Mouse (Mus musculus) myocyte (in vitro differentiated cells): ENCODE measurements around the gene Oxct2b. TPM values are rescaled to one million over a fixed set of nuclear protein-coding genes. Genes with fewer than 3 reads are reported as not detected.

Experiments
- H3K27me3 ChIP-seq: one replicate; pipeline ENCODE4 v1.6.1; 2011; ENCODE audit not compliant: control insufficient read depth, insufficient read depth, insufficient read length
- H3K36me3 ChIP-seq: one replicate; pipeline ENCODE4 v1.6.1; 2011; ENCODE audit not compliant: control insufficient read depth, insufficient read depth
- H3K4me2 ChIP-seq: one replicate; pipeline ENCODE4 v1.6.1; 2011; ENCODE audit warnings: low read depth, control low read depth
- H3K4me3 ChIP-seq: one replicate; pipeline ENCODE4 v1.5.1; 2011; ENCODE audit warnings: mild to moderate bottlenecking, control low read depth, moderate library complexity
- H3K79me2 ChIP-seq: one replicate; pipeline ENCODE4 v1.6.1; 2011; ENCODE audit not compliant: control insufficient read depth, insufficient read depth
- H3ac ChIP-seq: one replicate; pipeline ENCODE4 v1.6.1; 2011; ENCODE audit not compliant: control insufficient read depth, insufficient read length
- CEBPB ChIP-seq: IDR thresholded peaks from 2 replicates; pipeline ENCODE4 v1.6.1; 2011; ENCODE audit warnings: mild to moderate bottlenecking, moderate library complexity; ENCODE audit not compliant: poor library complexity, insufficient read depth, severe bottlenecking
- E2F4 ChIP-seq: IDR thresholded peaks from one replicate; pipeline ENCODE4 v1.6.1; 2011; ENCODE audit warnings: mild to moderate bottlenecking, control low read depth, moderate library complexity; ENCODE audit not compliant: insufficient read depth
- MAX ChIP-seq: IDR thresholded peaks from one replicate; pipeline ENCODE4 v1.6.1; 2011; ENCODE audit warnings: low read depth, mild to moderate bottlenecking, control low read depth
- MYOD1 ChIP-seq, 3 experiments: IDR thresholded peaks; one replicate each; pipeline ENCODE4 v1.6.1; 2011; ENCODE audit warnings: control low read depth in 2 of 3, low read depth in 2 of 3, mild to moderate bottlenecking in 2 of 3, moderate library complexity in 1 of 3; ENCODE audit not compliant: insufficient read length in 2 of 3, control insufficient read depth in 1 of 3
- MYOG ChIP-seq, 3 experiments: IDR thresholded peaks; one replicate each; pipeline ENCODE4 v1.6.1; 2011; ENCODE audit warnings: control low read depth in 2 of 3, low read depth in 2 of 3, mild to moderate bottlenecking in 2 of 3; ENCODE audit not compliant: insufficient read length in 2 of 3, control insufficient read depth in 1 of 3, insufficient read depth in 1 of 3
- POLR2A ChIP-seq: IDR thresholded peaks from one replicate; pipeline ENCODE4 v1.6.1; 2011; ENCODE audit warnings: low read depth, mild to moderate bottlenecking, control low read depth, moderate library complexity; ENCODE audit not compliant: insufficient read length
- POLR2AphosphoS2 ChIP-seq: IDR thresholded peaks from one replicate; pipeline ENCODE4 v1.6.1; 2011; ENCODE audit warnings: low read depth, control low read depth; ENCODE audit not compliant: insufficient read length
- REST ChIP-seq: IDR thresholded peaks from one replicate; pipeline ENCODE4 v1.6.1; 2011; ENCODE audit warnings: mild to moderate bottlenecking, control low read depth, moderate library complexity; ENCODE audit not compliant: insufficient read depth, insufficient read length
- SRF ChIP-seq: IDR thresholded peaks from one replicate; pipeline ENCODE4 v1.6.1; 2011; ENCODE audit warnings: low read depth; ENCODE audit not compliant: control insufficient read depth, insufficient read length
- TCF12 ChIP-seq: IDR thresholded peaks from one replicate; pipeline ENCODE4 v1.6.1; 2011; ENCODE audit warnings: mild to moderate bottlenecking, control low read depth; ENCODE audit not compliant: poor library complexity, insufficient read depth, severe bottlenecking
- TCF3 ChIP-seq: IDR thresholded peaks from one replicate; pipeline ENCODE4 v1.6.1; 2011; ENCODE audit warnings: low read depth, control low read depth; ENCODE audit not compliant: insufficient read length
- USF1 ChIP-seq: IDR thresholded peaks from one replicate; pipeline ENCODE4 v1.6.1; 2011; ENCODE audit warnings: low read depth, mild to moderate bottlenecking, control low read depth, moderate library complexity
- polyA plus RNA-seq: library from polyadenylated mRNA; unstranded; fragments of >200 nt; fragmentation: generic; extraction: Trizol; gene quantifications from one replicate; pipeline ENCODE4 v1.2.1, GENCODE M21; 2012; ENCODE audit warnings: missing spikeins

Gene Oxct2b
- polyA plus RNA-seq, 1 experiment: not detected

DNA sequence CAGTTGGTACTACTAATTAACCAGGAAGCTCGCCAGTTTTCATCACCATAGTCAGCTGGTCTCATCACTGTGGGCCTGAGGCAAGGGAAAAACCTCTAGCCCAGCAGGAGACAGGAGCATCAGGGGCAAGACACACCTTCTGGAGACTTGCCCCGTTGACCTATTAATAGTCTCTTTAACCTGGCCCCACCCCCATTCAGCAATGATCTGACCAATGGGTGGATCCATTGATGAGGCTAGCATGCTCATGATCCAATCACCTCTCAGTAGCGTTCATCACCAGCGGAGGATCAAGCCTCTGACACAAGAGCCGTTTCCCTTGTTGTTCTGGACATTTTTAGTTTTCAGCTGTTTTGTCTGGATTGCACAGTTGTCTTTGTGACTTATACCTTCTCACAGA is 23.4 kb upstream of the Oxct2b start:
- Histone ChIP-seq H3K4me3 (no peak overlapping the region), H3K4me2 (peak overlapping the region; percentile 33), H3K27me3 (no peaks in the 10 kb centered on the region), H3ac (no peak overlapping the region), H3K79me2 (no peaks in the 10 kb centered on the region), H3K36me3 (no peaks in the 10 kb centered on the region)
- TF ChIP-seq TCF3: no peak
- TF ChIP-seq MYOG (IDR thresholded peaks at IDR 0.05; ENCODE audit: control insufficient read depth in 1 of 3, insufficient read depth in 1 of 3, insufficient read length in 2 of 3, low read depth in 2 of 3): no peak
- no peak for TF ChIP-seq MAX
- no peak for TF ChIP-seq USF1
- no peak for TF ChIP-seq POLR2AphosphoS2
- TF ChIP-seq SRF: no peak
- TF ChIP-seq TCF12: no peak
- TF ChIP-seq E2F4: no peak
- TF ChIP-seq CEBPB: no peak
- TF ChIP-seq MYOD1 (IDR thresholded peaks at IDR 0.05; ENCODE audit: control insufficient read depth in 1 of 3, insufficient read length in 2 of 3, low read depth in 2 of 3): no peak
- no peak for TF ChIP-seq POLR2A
- TF ChIP-seq REST: no peak

DNA sequence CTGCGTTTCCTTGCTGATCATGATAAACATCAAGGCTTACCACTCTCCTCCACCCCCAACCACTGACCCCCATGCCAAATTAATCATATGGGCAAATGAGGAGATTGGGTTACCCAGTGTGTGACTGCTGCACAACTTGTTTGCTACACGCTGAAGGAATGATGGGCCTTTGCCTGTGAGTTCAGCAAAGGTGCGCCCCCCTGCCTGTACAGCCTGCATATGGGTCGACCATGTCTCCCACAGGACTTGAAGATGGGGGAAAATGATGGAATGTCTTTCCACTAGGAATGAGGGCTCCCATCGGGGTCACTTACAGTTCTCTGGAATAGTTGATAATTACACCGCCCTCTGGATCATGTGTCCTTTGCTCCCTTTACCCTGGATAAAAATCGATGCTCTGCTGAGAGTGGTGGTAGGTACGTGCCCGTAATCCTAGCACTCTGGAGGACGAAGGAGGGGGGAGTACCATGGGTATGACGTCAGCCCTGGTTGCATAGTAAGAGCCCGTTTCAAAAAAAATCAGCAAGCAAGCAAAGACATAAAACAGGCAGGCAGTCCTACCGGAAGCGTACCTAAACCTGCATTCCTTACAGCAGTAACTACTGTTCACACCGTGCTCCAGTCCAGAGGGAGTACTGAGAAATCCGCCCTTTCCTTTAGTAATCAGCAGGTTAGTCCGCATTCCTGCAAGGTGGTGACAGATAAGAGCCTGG is 22.8 kb upstream of the Oxct2b start:
- peak overlapping the region; percentile 33 for H3K4me2 ChIP-seq
- no peak overlapping the region for H3ac ChIP-seq
- no peaks in the 10 kb centered on the region for H3K36me3 ChIP-seq
- TF ChIP-seq USF1: no peak
- no peak for TF ChIP-seq TCF3
- no peak for TF ChIP-seq POLR2A
- TF ChIP-seq REST: no peak
- TF ChIP-seq SRF: no peak
- no peak for TF ChIP-seq MYOG (IDR thresholded peaks at IDR 0.05; ENCODE audit: control insufficient read depth in 1 of 3, insufficient read depth in 1 of 3, insufficient read length in 2 of 3, low read depth in 2 of 3)
- no peak for TF ChIP-seq MAX
- TF ChIP-seq E2F4: no peak
- TF ChIP-seq POLR2AphosphoS2: no peak
- no peak for TF ChIP-seq MYOD1 (IDR thresholded peaks at IDR 0.05; ENCODE audit: control insufficient read depth in 1 of 3, insufficient read length in 2 of 3, low read depth in 2 of 3)
- no peak for TF ChIP-seq CEBPB
- TF ChIP-seq TCF12: no peak
- H3K79me2 ChIP-seq: no peaks in the 10 kb centered on the region
- no peak overlapping the region for H3K4me3 ChIP-seq
- no peaks in the 10 kb centered on the region for H3K27me3 ChIP-seq

DNA sequence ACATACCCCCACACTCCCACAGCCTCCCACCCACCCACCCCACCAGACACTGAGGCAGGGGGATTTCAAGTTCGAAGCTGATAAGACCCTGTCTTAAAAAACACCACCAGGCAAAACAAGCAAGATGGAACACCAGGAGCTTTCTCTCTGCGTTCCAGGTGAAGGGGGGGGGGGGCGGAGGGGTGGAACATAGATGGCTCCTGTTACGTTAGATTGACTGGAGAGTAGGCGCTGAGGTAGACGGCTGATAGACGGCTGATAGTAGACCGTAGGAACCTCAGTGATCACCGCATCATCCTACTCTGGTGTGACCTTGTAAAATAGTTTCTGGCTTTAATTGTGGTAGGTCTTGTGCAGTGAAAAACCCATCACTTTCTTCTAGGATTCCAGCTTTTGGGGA is 22.2 kb upstream of the Oxct2b start:
- Histone ChIP-seq H3K27me3 (no peaks in the 10 kb centered on the region), H3K36me3 (no peaks in the 10 kb centered on the region), H3K4me3 (no peak overlapping the region), H3ac (no peak overlapping the region), H3K4me2 (no peak overlapping the region), H3K79me2 (no peaks in the 10 kb centered on the region)
- TF ChIP-seq USF1 (no peak), TCF12 (no peak), SRF (no peak), MAX (no peak), MYOG (IDR thresholded peaks at IDR 0.05; ENCODE audit: control insufficient read depth in 1 of 3, insufficient read depth in 1 of 3, insufficient read length in 2 of 3, low read depth in 2 of 3) (no peak), E2F4 (no peak), REST (no peak), POLR2AphosphoS2 (no peak), POLR2A (no peak), MYOD1 (IDR thresholded peaks at IDR 0.05; ENCODE audit: control insufficient read depth in 1 of 3, insufficient read length in 2 of 3, low read depth in 2 of 3) (no peak), CEBPB (no peak), TCF3 (no peak)

DNA sequence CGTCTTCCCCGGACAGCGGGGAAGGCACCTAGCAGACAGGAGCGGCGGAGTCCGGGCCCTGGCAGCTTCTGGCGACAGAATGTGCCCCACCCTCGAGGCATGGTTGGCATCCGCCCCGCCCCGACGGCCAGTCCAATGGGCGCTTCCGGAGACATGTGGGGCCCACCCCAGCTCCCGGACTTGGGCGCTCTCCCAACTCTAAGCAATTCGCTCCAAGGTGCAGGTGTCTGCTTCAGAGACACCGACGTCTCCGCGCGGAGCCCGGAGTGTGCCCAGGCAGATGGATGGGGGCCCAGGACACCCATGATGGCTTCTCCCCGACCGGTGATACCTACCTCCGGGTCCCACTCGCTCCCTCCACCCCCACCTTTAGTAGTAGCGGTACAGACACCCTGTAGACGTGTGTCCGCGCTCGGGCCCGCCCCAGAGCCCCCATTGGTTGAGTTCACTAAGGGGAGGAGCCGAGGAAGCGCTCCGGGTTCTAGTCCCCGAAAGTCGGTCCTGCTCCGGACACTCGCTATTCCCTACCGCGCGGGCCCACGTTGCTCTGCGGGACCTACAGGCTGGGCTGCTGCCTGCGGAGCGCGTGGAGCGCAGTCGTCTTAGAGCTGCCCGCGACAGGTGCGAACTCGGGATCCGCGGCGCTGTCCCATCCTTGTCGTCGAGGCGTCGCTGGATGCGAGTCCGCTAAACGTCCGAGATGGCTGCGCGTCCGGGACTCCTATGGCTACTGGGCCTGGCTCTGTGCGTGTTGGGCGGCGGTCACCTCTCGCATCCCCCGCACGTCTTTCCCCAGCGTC is 11.2 kb upstream of the Oxct2b start, which contains the start of gene Bmp8b:
TSS of gene Bmp8b (plus strand) at position 515 of the 800 bp plus-strand sequence.
- H3K4me2 ChIP-seq: no peak within 1 kb of the TSS
- H3K36me3 ChIP-seq: no peaks in the 10 kb centered on the region
- no peaks in the 10 kb centered on the region for H3K79me2 ChIP-seq
- TF ChIP-seq TCF3 (no peak), MAX (no peak), E2F4 (no peak), POLR2A (no peak), POLR2AphosphoS2 (no peak), USF1 (no peak), CEBPB (no peak), TCF12 (no peak), MYOG (IDR thresholded peaks at IDR 0.05; ENCODE audit: control insufficient read depth in 1 of 3, insufficient read depth in 1 of 3, insufficient read length in 2 of 3, low read depth in 2 of 3) (no peak), REST (no peak), SRF (no peak), MYOD1 (IDR thresholded peaks at IDR 0.05; ENCODE audit: control insufficient read depth in 1 of 3, insufficient read length in 2 of 3, low read depth in 2 of 3) (no peak)
- no peaks in the 10 kb centered on the region for H3K27me3 ChIP-seq
- no peak within 1 kb of the TSS for H3K4me3 ChIP-seq
- H3ac ChIP-seq: no peak within 1 kb of the TSS
